Mouse (Mus musculus) kidney, adult 2 months (tissue): ENCODE measurements around the gene Fut11.
A peak's percentile ranks its signal among the peaks of the same experiment; 100 is the strongest.

Experiments
- CTCF ChIP-seq: fragments of 200-500 bp; conservative IDR thresholded peaks from 2 replicates; pipeline ENCODE4 v1.5.1; 2011; ENCODE audit warnings: low read depth, mild to moderate bottlenecking, control low read depth, low read length, moderate library complexity, mixed read lengths; ENCODE audit not compliant: insufficient read depth, insufficient read length
- POLR2A ChIP-seq: fragments of 200-500 bp; IDR thresholded peaks from one replicate; pipeline ENCODE4 v1.6.1; 2011; ENCODE audit warnings: low read depth, low read length, control low read depth

DNA sequence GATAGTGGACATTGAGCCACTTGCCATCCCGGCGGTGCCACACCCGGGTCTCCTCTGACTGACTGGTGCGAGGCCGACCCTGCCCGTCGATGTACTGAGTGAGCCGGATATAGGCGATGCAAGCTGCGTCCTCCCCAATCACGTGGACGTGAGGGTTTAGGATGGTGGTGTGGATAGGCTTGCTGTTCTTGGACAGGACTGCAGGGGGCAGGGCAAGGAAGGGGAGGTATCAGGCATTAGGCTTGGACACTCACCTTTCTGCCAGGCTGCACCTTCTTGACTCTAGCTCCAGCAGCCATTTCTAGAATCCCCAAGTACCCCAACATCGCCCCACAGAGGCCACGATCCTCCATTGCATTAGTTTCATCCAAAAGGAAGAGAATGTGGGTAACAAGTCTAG, 42.5 kb downstream of the Fut11 start:
- TF ChIP-seq POLR2A (no peak), CTCF (peak; percentile 89)
